Comparison of ENCODE assay signal across 8 mouse cellular contexts in the genomic region with DNA sequence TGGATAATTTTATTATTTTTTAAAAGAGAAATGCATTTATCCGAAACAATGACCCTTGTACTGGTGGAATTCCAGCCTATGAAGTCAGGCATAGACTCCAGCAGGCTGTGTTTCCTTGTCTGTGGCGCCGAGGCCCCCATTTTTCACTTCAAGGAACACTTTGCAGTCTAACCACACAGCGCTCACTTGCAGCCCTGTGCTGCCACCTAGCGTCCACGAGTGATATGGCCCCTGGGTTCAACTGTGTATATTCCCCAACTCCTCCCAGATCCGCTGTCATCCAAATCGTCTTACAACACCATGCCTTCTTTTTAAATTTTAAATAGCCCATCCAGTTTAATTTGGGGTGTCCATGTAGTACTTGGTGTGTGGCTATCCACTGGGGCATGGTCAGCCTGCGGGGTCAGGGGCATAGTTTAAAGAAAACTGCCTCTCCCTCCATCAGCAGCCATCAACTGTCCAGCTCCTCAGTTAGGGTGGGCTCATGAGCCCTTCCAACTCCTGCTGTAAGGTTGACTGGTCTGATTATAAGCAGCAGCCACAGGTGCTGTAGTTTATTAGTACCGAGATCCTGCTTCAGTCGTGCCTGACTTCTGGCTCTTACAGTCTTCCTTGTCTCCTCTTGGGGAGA. TPM values are rescaled to one million over a fixed set of nuclear protein-coding genes. Genes with fewer than 3 reads are reported as not detected.
A peak's percentile ranks its signal among the peaks of the same experiment; 100 is the strongest.
DNase-seq lines count a peak whose midpoint lies in the region; ATAC-seq lines count a peak whose summit lies in the region.

No protein-coding gene starts in this region.

- 9% methylated on average over 11 of the region's 11 CpGs for whole genome bisulfite sequencing in intestine, embryonic 14.5 days

- H3K4me3 ChIP-seq in intestine, embryonic 14.5 days (ENCODE audit: low read depth, low read length) = no peak overlapping the region

- H3K9me3 ChIP-seq in intestine, embryonic 14.5 days (ENCODE audit: control insufficient read depth, low read length) = no peaks in the 10 kb centered on the region

- peak; percentile 85 for ATAC-seq in intestine, embryonic 14.5 days (replicated peaks; ENCODE audit: low FRiP score, low TSS enrichment, low read depth)
- ATAC-seq in megakaryocyte progenitor cell, adult 5-6 weeks (replicated peaks; ENCODE audit: poor library complexity) = peak; percentile 81

- no peaks in the 10 kb centered on the region for H3K4me1 ChIP-seq in intestine, embryonic 14.5 days (replicated peaks; ENCODE audit: control insufficient read depth, insufficient read depth, low read length)

- H3K36me3 ChIP-seq in intestine, embryonic 14.5 days (ENCODE audit: control insufficient read depth, insufficient read depth, low read length) = no peaks in the 10 kb centered on the region

- H3K27me3 ChIP-seq in intestine, embryonic 14.5 days (replicated peaks; ENCODE audit: control insufficient read depth, insufficient read depth, low read length) = no peaks in the 10 kb centered on the region

- H3K27ac ChIP-seq in intestine, embryonic 14.5 days (ENCODE audit: low read depth) = no peak overlapping the region

- peak; percentile 85 to 95 for DNase-seq in adrenal gland, adult (ENCODE audit: inconsistent age in 2 of 2, low spot score in 1 of 2)
- DNase-seq in embryo, embryonic 10.5 days (ENCODE audit: low spot score) = peak; percentile 96
- peak; percentile 63 for DNase-seq in gastrocnemius, postnatal 25 days
- DNase-seq in intestine, embryonic 14.5 days (ENCODE audit: low spot score) = peak; percentile 98
- DNase-seq in left cerebral cortex, postnatal 10 days (ENCODE audit: extremely low spot score in 1 of 2, low spot score in 2 of 2) = peak; percentile 89 to 90
- DNase-seq in right cerebral cortex, postnatal 14 days = peak; percentile 90
- peak; percentile 75 to 88 for DNase-seq in urinary bladder, postnatal 36 days (ENCODE audit: low spot score in 2 of 2)

- intact Hi-C loops in left cerebral cortex, postnatal 10 days (cut with DNase I) = loop anchor here (1.0 to 10.0 kb wide), 5 partner anchors 86 to 531 kb away; a partner anchor contains a TSS

- no peak overlapping the region for H3K9ac ChIP-seq in intestine, embryonic 14.5 days (ENCODE audit: low read length)

- no peak overlapping the region for H3K4me2 ChIP-seq in intestine, embryonic 14.5 days (ENCODE audit: low read length)

RNA-seq across cellular contexts. Expression of a gene that starts 22.7 kb away (rescaled TPM):
- 1 to 10 TPM; 1.8 to 2.8 TPM for total RNA-seq in gastrocnemius, postnatal 25 days (2021)
- 5.1 and 6.2 TPM in 2 replicates for polyA plus RNA-seq in intestine, embryonic 14.5 days (2014; fragmentation: Nextera tagmentation; extraction: Ambion mirVana)
- 10 to 100 TPM in 1 of 2 experiments, 1 to 10 TPM in 1; 5.8 to 10.4 TPM for total RNA-seq in left cerebral cortex, postnatal 10 days (2021)
- total RNA-seq in megakaryocyte progenitor cell, adult 5-6 weeks (2015) = 4.7 and 5.5 TPM in 2 replicates
- 10.7 and 14.8 TPM in 2 replicates for total RNA-seq in megakaryocyte progenitor cell, adult 5-6 weeks (2017)

RNA-seq across cellular contexts. Expression of a gene that starts 56.9 kb away (rescaled TPM):
- under 1 TPM; 0.33 to 0.56 TPM for total RNA-seq in gastrocnemius, postnatal 25 days (2021)
- polyA plus RNA-seq in intestine, embryonic 14.5 days (2014; fragmentation: Nextera tagmentation; extraction: Ambion mirVana) = 2.1 and 3.8 TPM in 2 replicates
- total RNA-seq in left cerebral cortex, postnatal 10 days (2021) = 1 to 10 TPM; 3.6 to 4.3 TPM
- 79.5 and 87.2 TPM in 2 replicates for total RNA-seq in megakaryocyte progenitor cell, adult 5-6 weeks (2015)
- total RNA-seq in megakaryocyte progenitor cell, adult 5-6 weeks (2017) = 286 and 303 TPM in 2 replicates

Comparison
In these comparisons a context has a peak if more than half of its experiments do, and no peak if none do; other contexts are left out.
1. RNA of a gene that starts 56.9 kb away (total RNA-seq): 79.5 to 303 TPM in megakaryocyte progenitor cell, adult 5-6 weeks; 3.6 to 4.3 TPM in left cerebral cortex, postnatal 10 days and 0.33 to 0.56 TPM in gastrocnemius, postnatal 25 days; every median in the first group is over 10 times any median in the second.
2. Peak in every context shown above with its lines, with median percentiles within 50 percentile points of each other: DNase-seq.